Mouse (Mus musculus) adrenal gland, postnatal 10 days (tissue): ENCODE results near the gene Gm6657. TPM values are rescaled to one million over a fixed set of nuclear protein-coding genes. Genes with fewer than 3 reads are reported as not detected.

ENCODE experiments used
- total RNA-seq, 2 experiments: library from RNA; stranded (reverse); gene quantifications; 2 replicates each; pipeline ENCODE4 v1.2.3; 2021

Gm6657 gene
- total RNA-seq, 2 experiments from 2014 or later = not detected

Other genes with a start within 250 kb of the Gm6657 start
- gene Gphn, start 32.1 kb downstream of the Gm6657 start, total RNA-seq = 10 to 100 TPM; 26.5 to 29.5 TPM